Mouse (Mus musculus) small intestine, adult 2 months (tissue): ENCODE results near the gene Il10rb.

Experiments
- CTCF ChIP-seq: fragments of 200-500 bp; IDR thresholded peaks from 2 replicates; pipeline ENCODE4 v1.5.1; 2012; ENCODE audit warnings: low read depth, mild to moderate bottlenecking, control low read depth, inconsistent platforms, low read length, moderate library complexity, mixed read lengths; ENCODE audit not compliant: insufficient replicate concordance, insufficient read length; ENCODE audit errors: extremely low read depth
- POLR2A ChIP-seq: fragments of 200-500 bp; IDR thresholded peaks from 2 replicates; pipeline ENCODE4 v1.6.1; 2012; ENCODE audit warnings: low read depth, mild to moderate bottlenecking, control low read depth, inconsistent platforms, low read length, moderate library complexity

DNA sequence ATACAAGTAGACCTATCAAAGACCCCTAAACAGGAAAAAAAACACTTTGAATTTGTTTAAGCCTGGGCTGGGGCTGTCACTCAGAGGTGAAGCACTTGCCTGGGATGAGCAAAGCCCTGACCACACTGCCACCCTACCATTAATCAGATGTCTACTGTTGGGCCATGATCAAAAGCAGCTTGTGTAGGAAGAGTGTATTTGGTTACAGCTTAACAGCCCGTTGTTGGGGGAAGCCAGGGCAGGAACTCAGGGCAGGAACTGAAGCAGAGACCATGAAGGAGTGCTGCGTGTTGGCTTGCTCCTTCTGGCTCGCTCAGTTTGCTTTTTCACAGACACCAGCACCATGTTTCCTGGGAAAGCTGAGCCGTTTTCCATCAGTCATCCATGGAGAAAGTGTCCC is 20.6 kb downstream of the Il10rb start:
- no peak for TF ChIP-seq CTCF
- TF ChIP-seq POLR2A: no peak
